Mouse (Mus musculus) liver, embryonic 15.5 days (tissue): ENCODE data around the gene Otogl. TPM values are rescaled to one million over a fixed set of nuclear protein-coding genes. Genes with fewer than 3 reads are reported as not detected.
"Not testable (repeated sequence)": the region's sequence is repeated elsewhere in the genome, so short reads cannot be mapped to it uniquely, and the experiment has no call there.

ENCODE experiments used
- ATAC-seq: fragments of 200-750 bp; cut with Nextera tagmentation; 2 replicates; pipeline ENCODE4 v1.8.0; 2017; ENCODE audit warnings: moderate number of reproducible peaks, mild to moderate bottlenecking, moderate library complexity; ENCODE audit not compliant: insufficient read depth
- H3K27ac ChIP-seq: fragments of 300-500 bp; sonication (generic); replicated peaks from 2 replicates; pipeline ENCODE4 v1.5.1; 2015; ENCODE audit warnings: mild to moderate bottlenecking, inconsistent platforms
- H3K27me3 ChIP-seq: fragments of 300-500 bp; sonication (generic); 2 replicates; pipeline ENCODE4 v1.6.1; 2015; ENCODE audit warnings: mild to moderate bottlenecking, inconsistent platforms
- H3K36me3 ChIP-seq: fragments of 300-500 bp; sonication (generic); replicated peaks from 2 replicates; pipeline ENCODE4 v1.6.1; 2015; ENCODE audit warnings: moderate library complexity, mild to moderate bottlenecking, inconsistent platforms
- H3K4me1 ChIP-seq: fragments of 300-500 bp; sonication (generic); replicated peaks from 2 replicates; pipeline ENCODE4 v1.6.1; 2015; ENCODE audit warnings: inconsistent platforms
- H3K4me2 ChIP-seq: fragments of 300-500 bp; sonication (generic); 2 replicates; pipeline ENCODE4 v1.6.1; 2015; ENCODE audit warnings: moderate library complexity, mild to moderate bottlenecking, inconsistent platforms
- H3K4me3 ChIP-seq: fragments of 300-500 bp; sonication (generic); replicated peaks from 2 replicates; pipeline ENCODE4 v1.5.1; 2015; ENCODE audit warnings: mild to moderate bottlenecking, inconsistent platforms
- H3K9ac ChIP-seq: fragments of 300-500 bp; sonication (generic); 2 replicates; pipeline ENCODE4 v1.6.1; 2015; ENCODE audit warnings: moderate library complexity, mild to moderate bottlenecking, inconsistent platforms
- H3K9me3 ChIP-seq: fragments of 300-500 bp; sonication (generic); replicated peaks from 2 replicates; pipeline ENCODE4 v1.6.1; 2016; ENCODE audit warnings: inconsistent platforms
- WGBS: fragments of 180-500 bp; shearing (Covaris S2); methylation state at CpG from one replicate; pipeline ENCODE4 v1.1.7; 2015; ENCODE audit warnings: mixed read lengths; ENCODE audit not compliant: insufficient replicate concordance; 5-methylcytosine and 5-hydroxymethylcytosine counted together
- polyA plus RNA-seq: library from polyadenylated mRNA; unstranded; fragments of >200 nt; fragmentation: Nextera tagmentation; extraction: Ambion mirVana; gene quantifications from 2 replicates; pipeline ENCODE4 v1.2.1, GENCODE M21; 2015

Otogl gene
- polyA plus RNA-seq, 1 experiment from 2014 or later, result 0.02 TPM

DNA sequence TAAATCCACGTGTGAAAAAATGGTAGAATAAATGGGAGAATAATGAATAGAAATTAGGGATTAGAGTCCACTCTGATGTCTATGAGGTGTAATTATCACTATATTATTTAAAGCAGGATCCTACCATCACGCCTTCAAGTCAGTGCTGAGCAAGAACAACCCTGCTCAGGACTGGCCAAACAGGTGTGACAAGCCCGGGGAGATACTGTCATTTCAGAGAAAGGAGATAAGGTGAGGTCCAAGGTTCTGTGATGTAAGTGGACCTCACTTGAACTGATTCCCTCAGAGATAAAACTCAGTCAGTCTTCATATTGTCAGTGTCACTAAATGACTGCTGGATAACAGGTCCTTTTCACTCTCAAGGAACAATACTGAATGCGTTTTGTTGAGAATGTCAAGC lies 44.5 kb downstream of the Otogl start:
- no peaks in the 10 kb centered on the region for H3K27me3 ChIP-seq
- no peak for ATAC-seq
- no peaks in the 10 kb centered on the region for H3K36me3 ChIP-seq
- WGBS, result 52% methylated on average over 4 of the region's 4 CpGs
- no peaks in the 10 kb centered on the region for H3K9me3 ChIP-seq
- H3K4me2 ChIP-seq, result no peak overlapping the region
- H3K4me3 ChIP-seq, result no peak overlapping the region
- H3K4me1 ChIP-seq, result no peaks in the 10 kb centered on the region
- H3K27ac ChIP-seq, result no peak overlapping the region
- H3K9ac ChIP-seq, result no peak overlapping the region

DNA sequence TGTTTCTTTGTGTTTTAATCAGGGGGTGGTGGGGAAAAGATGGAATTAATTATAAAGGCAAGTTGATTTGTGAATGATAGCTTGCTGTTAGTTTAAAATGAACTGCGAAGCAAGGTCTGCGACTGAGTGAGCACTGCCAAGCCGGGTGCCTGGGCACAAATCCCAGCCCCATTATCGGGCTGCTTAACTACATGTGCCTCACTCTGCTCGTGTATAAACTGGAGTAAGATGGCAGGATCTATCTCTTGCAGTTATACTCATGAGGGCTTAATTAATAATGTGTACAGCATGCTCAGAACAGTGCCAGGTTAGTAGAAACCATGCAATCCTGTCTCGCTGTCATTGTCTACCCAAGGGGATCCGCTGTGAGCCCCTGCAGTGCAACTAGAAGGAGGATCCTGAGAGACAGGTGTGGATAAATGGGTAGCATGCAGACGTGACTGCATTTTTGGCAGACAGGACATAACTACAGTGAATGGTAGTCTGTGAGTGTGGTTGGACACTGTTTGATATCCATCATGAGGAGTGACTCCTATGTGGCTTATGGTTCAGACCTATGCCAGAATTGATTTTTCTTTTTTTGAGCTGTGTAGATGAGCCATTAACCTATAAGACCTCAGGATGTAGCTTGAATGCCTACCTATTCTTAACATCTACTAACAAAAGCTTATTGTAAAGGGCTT lies 51.6 kb downstream of the Otogl start:
- no peak overlapping the region for H3K4me3 ChIP-seq
- 70% methylated on average over 8 of the region's 8 CpGs for WGBS
- no peak for ATAC-seq

DNA sequence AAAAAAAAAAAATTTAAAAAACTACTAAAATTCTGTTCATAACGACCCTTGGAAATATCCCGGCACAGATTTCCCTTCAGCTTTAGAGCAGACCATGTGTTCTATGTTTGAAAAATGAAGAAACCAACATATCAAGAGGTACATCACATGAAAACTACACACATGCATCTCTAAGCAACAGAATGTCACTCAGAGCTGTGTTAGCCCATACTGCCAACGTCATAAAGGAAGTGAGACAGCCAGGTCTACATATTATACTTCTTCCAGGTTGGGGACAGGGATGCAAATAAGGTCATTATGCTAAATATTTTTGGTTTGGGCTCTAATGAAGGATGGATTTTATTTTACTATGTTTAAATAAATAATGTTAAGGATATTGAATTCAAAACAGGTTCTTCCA lies 52.7 kb downstream of the Otogl start:
- no peaks in the 10 kb centered on the region for H3K9me3 ChIP-seq
- H3K4me3 ChIP-seq, result no peak overlapping the region
- no peaks in the 10 kb centered on the region for H3K27me3 ChIP-seq
- 53% methylated on average over 3 of the region's 3 CpGs for WGBS
- no peak overlapping the region for H3K4me2 ChIP-seq
- H3K27ac ChIP-seq, result no peak overlapping the region
- no peaks in the 10 kb centered on the region for H3K4me1 ChIP-seq
- no peak overlapping the region for H3K9ac ChIP-seq
- H3K36me3 ChIP-seq, result no peaks in the 10 kb centered on the region
- ATAC-seq, result no peak

More for the DNA sequence above, 51.6 kb downstream of the Otogl start:
- Histone ChIP-seq H3K9ac (no peak overlapping the region), H3K9me3 (no peaks in the 10 kb centered on the region), H3K4me1 (no peaks in the 10 kb centered on the region), H3K27ac (no peak overlapping the region), H3K27me3 (no peaks in the 10 kb centered on the region), H3K4me2 (no peak overlapping the region), H3K36me3 (no peaks in the 10 kb centered on the region)

DNA sequence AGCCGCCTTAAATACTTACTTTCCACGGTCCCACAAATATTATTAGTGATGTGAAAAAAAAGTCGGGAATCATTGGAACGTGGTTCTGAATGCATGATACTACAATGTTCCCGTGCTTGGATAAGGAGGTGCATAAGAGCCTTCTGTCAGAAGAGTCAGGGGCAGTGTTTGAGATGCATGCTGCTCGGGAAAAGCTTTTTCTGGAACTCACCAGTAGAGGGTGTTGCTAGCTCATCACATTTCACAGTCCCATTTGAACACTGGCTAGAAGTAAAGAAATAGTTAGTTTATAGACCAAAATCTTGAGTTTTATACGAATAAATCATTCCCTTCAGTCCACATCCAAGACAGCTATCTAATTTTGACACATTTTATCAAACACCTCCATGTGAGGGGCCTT lies 53.2 kb downstream of the Otogl start:
- no peak for ATAC-seq
- H3K4me2 ChIP-seq, result no peak overlapping the region
- no peaks in the 10 kb centered on the region for H3K27me3 ChIP-seq
- no peaks in the 10 kb centered on the region for H3K36me3 ChIP-seq
- H3K9ac ChIP-seq, result no peak overlapping the region
- H3K4me1 ChIP-seq, result no peaks in the 10 kb centered on the region
- H3K4me3 ChIP-seq, result no peak overlapping the region
- 24% methylated on average over 7 of the region's 7 CpGs for WGBS
- H3K9me3 ChIP-seq, result no peaks in the 10 kb centered on the region
- no peak overlapping the region for H3K27ac ChIP-seq

DNA sequence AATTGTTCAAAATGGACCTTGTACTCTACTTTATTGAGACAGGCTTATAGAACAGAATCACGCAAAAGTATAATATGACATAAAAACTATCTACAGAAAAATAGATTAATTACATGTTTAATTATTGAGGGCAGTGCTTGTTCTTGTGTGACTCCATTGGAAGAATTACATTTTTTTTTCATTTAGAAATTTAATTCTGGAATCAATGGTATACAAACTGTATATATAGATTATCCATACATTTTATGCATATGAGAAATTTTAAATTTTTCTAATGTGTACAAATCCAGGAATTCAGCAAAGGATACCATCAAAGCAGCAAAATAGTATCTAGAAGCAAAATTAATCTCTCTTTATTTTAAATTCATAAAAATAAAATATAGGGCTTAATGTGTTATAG lies 67.0 kb downstream of the Otogl start:
- Histone ChIP-seq H3K27ac (no peak overlapping the region), H3K27me3 (no peaks in the 10 kb centered on the region), H3K4me2 (no peak overlapping the region), H3K4me3 (no peak overlapping the region), H3K4me1 (no peaks in the 10 kb centered on the region), H3K9ac (no peak overlapping the region), H3K9me3 (no peaks in the 10 kb centered on the region), H3K36me3 (no peaks in the 10 kb centered on the region)
- 64% methylated on average over 1 of the region's 1 CpGs for WGBS
- ATAC-seq, result no peak

DNA sequence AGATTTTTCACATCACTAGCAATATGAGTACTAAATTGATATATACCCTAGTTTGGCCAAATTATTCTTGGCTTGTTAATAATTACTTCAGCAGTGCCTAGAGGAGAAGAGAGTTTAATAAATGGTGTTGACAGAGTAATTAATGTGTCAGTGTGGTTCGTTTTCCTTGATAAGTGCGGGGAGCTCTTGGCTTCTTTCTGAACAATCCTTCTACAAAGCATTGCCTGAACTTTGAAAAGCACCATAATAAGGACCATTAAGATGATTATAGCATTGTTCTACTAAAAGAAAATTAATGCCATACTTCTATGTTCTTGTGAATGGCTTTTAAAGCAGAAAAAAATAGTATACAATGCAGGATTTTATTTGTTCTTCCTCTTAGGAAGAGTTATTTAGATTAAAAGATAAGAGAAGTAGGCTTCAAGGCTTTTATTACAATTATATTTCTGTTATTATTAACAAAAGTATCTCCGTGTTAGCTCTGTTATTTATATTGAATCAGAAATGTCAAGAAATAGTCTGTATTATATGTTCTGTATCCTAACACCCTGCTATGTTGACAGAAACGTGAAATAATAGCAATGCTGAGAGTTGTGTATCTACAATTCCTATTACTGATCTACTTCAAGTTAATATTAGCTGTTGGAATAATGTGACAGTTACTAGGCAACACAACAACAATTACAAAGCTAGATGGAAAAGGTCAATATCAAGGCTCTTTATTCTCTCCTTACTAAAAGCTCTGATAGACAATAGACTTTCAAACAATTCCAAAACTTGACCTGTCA lies 77.3 kb downstream of the Otogl start:
- 53% methylated on average over 4 of the region's 4 CpGs for WGBS
- Histone ChIP-seq H3K27me3 (no peaks in the 10 kb centered on the region), H3K27ac (no peak overlapping the region), H3K36me3 (no peaks in the 10 kb centered on the region), H3K4me3 (no peak overlapping the region), H3K4me2 (no peak overlapping the region), H3K9me3 (no peaks in the 10 kb centered on the region), H3K9ac (no peak overlapping the region), H3K4me1 (no peaks in the 10 kb centered on the region)
- no peak for ATAC-seq

DNA sequence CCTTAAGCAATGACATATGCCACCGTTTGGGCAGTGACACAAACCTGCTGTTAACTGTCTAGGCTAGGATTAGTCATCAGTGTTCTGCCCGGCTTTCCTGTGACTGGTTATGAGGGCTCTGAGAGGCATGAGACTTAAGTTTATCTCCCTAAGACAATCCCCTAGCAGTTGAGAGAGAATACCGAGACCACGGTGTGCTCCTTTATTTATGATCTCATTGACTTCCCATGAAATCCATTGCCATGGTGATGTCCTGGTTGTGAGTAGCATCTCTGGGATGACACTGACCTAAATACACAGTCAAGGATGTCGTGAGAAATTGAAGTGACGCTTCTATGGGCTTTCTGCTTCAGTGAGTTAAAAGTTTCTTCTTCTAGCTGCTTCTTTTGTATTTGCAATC lies 82.8 kb downstream of the Otogl start:
- no peak overlapping the region for H3K9ac ChIP-seq
- ATAC-seq, result no peak
- no peak overlapping the region for H3K4me3 ChIP-seq
- H3K27me3 ChIP-seq, result no peaks in the 10 kb centered on the region
- no peak overlapping the region for H3K27ac ChIP-seq
- no peaks in the 10 kb centered on the region for H3K9me3 ChIP-seq
- H3K4me1 ChIP-seq, result no peaks in the 10 kb centered on the region
- H3K36me3 ChIP-seq, result no peaks in the 10 kb centered on the region
- H3K4me2 ChIP-seq, result no peak overlapping the region
- WGBS, result 61% methylated on average over 6 of the region's 6 CpGs

DNA sequence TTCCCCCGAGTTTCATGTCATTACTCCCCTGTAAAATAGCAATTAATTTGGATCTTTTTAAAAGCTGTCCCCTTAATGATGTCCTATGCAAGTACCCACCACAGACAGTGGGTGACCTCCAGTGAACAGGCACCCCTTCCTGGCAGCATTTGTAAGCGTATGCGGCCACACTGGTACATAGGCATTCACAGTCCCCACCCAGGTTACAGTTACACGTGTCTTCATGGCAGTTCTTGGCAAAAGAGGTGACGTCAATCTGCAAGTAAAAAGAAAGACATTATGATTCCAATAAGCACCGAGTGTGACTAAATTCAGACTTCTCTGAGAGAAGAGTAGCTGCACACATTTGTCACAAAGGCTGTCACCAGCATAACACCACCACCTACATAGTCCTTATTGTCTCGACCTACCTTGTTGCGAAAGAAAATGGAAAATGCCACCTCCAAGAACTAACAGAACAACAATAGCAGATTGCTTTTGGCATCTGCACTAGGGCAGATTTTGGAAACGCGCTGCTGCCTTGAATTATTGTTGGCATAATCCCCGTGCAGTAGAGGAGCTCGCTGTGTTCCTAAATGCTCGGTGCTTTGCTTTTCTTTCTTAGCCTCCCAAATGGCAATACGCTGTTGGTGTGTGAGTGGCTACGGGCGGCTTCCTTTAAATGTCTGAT lies 98.0 kb downstream of the Otogl start:
- no peak for ATAC-seq

DNA sequence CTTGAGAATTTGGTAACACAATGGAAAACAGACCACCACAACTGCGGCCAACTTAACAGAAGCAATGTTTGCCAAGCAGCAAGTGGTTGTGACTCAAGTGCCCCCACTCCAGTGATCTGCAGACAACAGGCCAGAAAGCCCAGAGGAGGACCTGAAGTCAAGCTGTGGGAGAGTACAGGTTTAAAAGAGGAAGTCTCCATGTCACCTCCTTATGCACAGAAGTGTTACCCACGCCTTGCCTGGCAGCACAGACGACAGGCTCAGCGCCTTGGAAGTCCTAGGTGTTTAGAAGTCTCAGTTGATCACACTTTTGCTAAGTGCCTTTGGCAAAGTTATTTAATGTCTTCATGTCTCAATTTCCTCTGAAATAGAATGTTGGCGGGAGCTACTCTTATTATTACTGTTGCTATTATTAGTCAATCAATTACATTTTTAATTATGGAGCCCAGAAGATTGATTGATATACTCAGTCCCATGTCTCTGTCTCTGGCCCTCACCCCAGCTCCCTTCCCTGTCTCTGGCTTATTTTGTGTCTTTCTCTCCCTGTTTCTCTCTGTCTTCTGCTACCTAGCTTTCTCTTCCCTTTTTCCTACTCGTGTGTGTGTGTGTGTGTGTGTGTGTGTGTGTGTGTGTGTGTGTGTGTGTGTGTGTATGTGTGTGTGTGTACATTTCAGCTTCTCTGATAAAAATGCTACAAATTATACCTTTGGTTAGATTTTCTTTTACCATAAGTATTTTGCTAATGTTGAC lies 101.1 kb downstream of the Otogl start:
- Histone ChIP-seq H3K4me2 (no peak overlapping the region), H3K27ac (no peak overlapping the region), H3K4me3 (no peak overlapping the region), H3K9ac (no peak overlapping the region), H3K36me3 (no peaks in the 10 kb centered on the region), H3K27me3 (no peaks in the 10 kb centered on the region), H3K9me3 (no peaks in the 10 kb centered on the region), H3K4me1 (no peaks in the 10 kb centered on the region)
- 38% methylated on average over 6 of the region's 6 CpGs for WGBS
- ATAC-seq, result no peak

More for the DNA sequence above, 98.0 kb downstream of the Otogl start:
- Histone ChIP-seq H3K27ac (no peak overlapping the region), H3K27me3 (no peaks in the 10 kb centered on the region), H3K9me3 (no peaks in the 10 kb centered on the region), H3K9ac (no peak overlapping the region), H3K4me1 (no peaks in the 10 kb centered on the region), H3K4me2 (no peak overlapping the region), H3K36me3 (no peaks in the 10 kb centered on the region), H3K4me3 (no peak overlapping the region)
- 70% methylated on average over 16 of the region's 16 CpGs for WGBS

DNA sequence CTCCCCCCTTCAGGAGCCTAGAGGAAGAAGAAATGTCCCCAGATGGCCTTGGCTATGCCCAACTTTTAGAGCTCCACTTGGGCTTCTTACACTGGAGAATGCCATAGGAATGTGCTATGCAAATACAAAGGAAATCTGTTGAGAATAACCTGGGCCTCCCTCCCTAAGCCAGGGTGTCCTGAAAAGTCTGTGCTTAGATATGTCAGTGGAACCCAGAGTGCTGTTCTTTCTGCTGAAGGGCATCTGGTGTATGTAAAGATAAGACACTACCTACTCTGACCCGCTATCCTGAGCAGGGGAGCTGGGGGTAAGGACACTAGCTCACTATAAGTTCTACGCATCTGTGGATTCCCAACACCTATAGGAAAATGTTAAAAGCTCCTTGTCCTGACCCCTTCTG lies 106.7 kb downstream of the Otogl start:
- H3K27me3 ChIP-seq, result no peaks in the 10 kb centered on the region
- no peak for ATAC-seq
- H3K4me3 ChIP-seq, result no peak overlapping the region
- no peak overlapping the region for H3K4me2 ChIP-seq
- H3K27ac ChIP-seq, result no peak overlapping the region
- WGBS, result 64% methylated on average over 2 of the region's 2 CpGs
- H3K4me1 ChIP-seq, result no peaks in the 10 kb centered on the region
- H3K9me3 ChIP-seq, result no peaks in the 10 kb centered on the region
- H3K9ac ChIP-seq, result no peak overlapping the region
- no peaks in the 10 kb centered on the region for H3K36me3 ChIP-seq

DNA sequence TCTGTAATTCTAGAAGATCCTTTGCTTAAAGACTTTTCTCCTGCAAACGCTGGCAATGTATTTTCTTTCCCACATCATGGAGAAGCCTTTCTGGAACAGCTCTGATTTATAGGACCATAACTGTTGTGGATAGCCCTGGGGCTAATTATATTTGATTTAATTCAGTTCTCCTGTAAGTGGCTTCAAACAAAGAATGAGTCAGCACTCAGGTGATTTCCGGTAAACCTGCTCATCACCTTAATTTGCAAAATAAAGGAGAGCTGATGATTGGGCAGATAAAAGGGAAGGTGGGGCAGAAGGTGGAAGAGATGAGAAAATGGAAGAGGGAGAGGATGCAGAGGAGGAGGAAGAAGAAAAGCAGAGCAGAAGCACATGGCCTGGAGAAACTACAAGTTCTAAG lies 107.6 kb downstream of the Otogl start:
- not testable (repeated sequence) for H3K4me2 ChIP-seq, H3K27me3 ChIP-seq, H3K27ac ChIP-seq, H3K9ac ChIP-seq, H3K4me3 ChIP-seq, H3K9me3 ChIP-seq, ATAC-seq, H3K36me3 ChIP-seq, H3K4me1 ChIP-seq
- WGBS, result 49% methylated on average over 2 of the region's 2 CpGs
